ENCODE assay signal across 9 mouse cellular contexts in the genomic region with DNA sequence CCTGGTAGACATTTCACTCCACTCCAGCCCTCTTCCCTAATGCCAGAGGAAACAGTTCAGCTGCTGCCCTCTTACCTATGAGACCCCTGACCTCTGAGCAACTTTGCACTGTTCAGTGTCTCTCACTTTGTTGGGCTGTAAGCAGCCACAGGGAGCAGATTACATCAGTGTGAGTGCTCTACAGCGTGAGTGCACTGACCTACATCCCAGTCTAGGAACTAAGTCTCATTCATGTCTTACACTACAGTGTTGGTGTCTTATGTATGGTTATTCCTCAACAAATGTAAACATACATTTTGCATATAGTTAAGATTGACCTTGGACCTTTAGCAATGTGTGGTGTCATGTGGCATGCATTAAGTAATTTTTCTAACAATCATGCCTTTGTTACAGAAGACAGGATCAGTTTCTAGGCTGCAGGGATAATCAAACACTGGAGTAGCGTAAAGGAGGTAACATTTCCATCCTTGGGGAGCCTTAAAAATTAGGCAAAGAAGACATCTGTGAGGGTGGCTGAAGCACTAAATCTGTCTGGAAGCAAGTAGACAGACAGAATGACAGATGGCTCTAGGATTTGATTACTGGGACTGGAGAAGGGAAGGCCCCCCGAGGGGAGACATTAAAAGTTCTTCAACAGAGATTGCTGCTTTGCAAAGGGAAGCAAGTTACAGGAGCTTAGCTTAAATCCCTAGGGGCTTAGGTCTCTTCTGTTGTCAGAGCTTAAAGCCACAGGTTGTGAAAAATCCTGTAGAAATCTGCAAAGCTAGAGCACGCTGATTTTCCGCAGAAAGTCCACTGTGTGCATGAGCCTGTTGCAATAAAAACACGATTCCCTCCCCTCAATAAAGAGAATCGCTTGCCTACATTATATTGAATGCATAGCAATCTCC.
DNase-seq lines count a peak whose midpoint lies in the region; ATAC-seq lines count a peak whose summit lies in the region.
"Had no signal": no experiment of that assay in that cellular context is flagged by ENCODE, and none has a peak within 500 bp of the region (broad histone marks: within the 10 kb centered on the region; RNA-seq: fewer than 3 reads in every experiment).

No protein-coding gene starts in this region.

- 0 out of 2 replicates have a peak, but pooled peaks have one; percentile 29 for ATAC-seq in hindbrain, embryonic 13.5 days (ENCODE audit: low FRiP score)
- peak; percentile 46 for ATAC-seq in midbrain, embryonic 16.5 days
- ATAC-seq in megakaryocyte progenitor cell, adult 5-6 weeks (replicated peaks; ENCODE audit: poor library complexity) = no peak
- ATAC-seq: inflammation-experienced regulatory T-cells, adult 6 months had no signal

- H3K9ac ChIP-seq in hindbrain, embryonic 13.5 days = 0 out of 2 replicates have a peak overlapping the region, but pooled peaks have one; percentile 16
- H3K9ac ChIP-seq in midbrain, embryonic 16.5 days (ENCODE audit: low read depth, low read length) = peak overlapping the region; percentile 52; the same call in 1 of the 2 replicates

- H3K4me1 ChIP-seq in heart, embryonic 10.5 days = peaks cover 14% of the 10 kb centered on the region; the same call in 1 of the 2 replicates
- peaks cover 17% of the 10 kb centered on the region for H3K4me1 ChIP-seq in hindbrain, embryonic 13.5 days (replicated peaks)
- peaks cover 12% of the 10 kb centered on the region for H3K4me1 ChIP-seq in midbrain, embryonic 16.5 days (ENCODE audit: control insufficient read depth, insufficient read depth, low read length)

- H3K9me3 ChIP-seq in heart, embryonic 10.5 days = no peaks in the 10 kb centered on the region
- H3K9me3 ChIP-seq in hindbrain, embryonic 13.5 days = no peaks in the 10 kb centered on the region
- no peaks in the 10 kb centered on the region for H3K9me3 ChIP-seq in midbrain, embryonic 16.5 days (replicated peaks; ENCODE audit: control insufficient read depth, low read length, poor library complexity, severe bottlenecking)

- no peak overlapping the region for H3K27ac ChIP-seq in heart, embryonic 10.5 days
- 0 out of 2 replicates have a peak overlapping the region, but pooled peaks have one; percentile 2 for H3K27ac ChIP-seq in hindbrain, embryonic 13.5 days
- H3K27ac ChIP-seq in midbrain, embryonic 16.5 days (ENCODE audit: low read length) = peak overlapping the region; percentile 63

- peak overlapping the region; percentile 41 for H3K4me2 ChIP-seq in hindbrain, embryonic 13.5 days
- peak overlapping the region; percentile 49 for H3K4me2 ChIP-seq in midbrain, embryonic 16.5 days (ENCODE audit: low read length)

- H3K36me3 ChIP-seq in heart, embryonic 10.5 days = no peaks in the 10 kb centered on the region
- no peaks in the 10 kb centered on the region for H3K36me3 ChIP-seq in hindbrain, embryonic 13.5 days
- H3K36me3 ChIP-seq in midbrain, embryonic 16.5 days (ENCODE audit: control insufficient read depth, insufficient read depth, low read length) = no peaks in the 10 kb centered on the region

- no peak for DNase-seq in heart, embryonic 10.5 days (ENCODE audit: low spot score)
- no peak for DNase-seq in heart, adult 8-10 months (ENCODE audit: low spot score)
- DNase-seq in embryo, embryonic 11 days = peak; percentile 68
- no peak for DNase-seq in thymus, postnatal 36 days
- no peak for DNase-seq in spleen, adult 18-20 months

- 34% methylated on average over 7 of the region's 7 CpGs for WGBS in heart, embryonic 10.5 days
- 20% methylated on average over 7 of the region's 7 CpGs for WGBS in hindbrain, embryonic 13.5 days
- 12% methylated on average over 7 of the region's 7 CpGs for WGBS in midbrain, embryonic 16.5 days

- peak overlapping the region; percentile 27; the same call in 1 of the 2 replicates for H3K4me3 ChIP-seq in heart, embryonic 10.5 days
- H3K4me3 ChIP-seq in hindbrain, embryonic 13.5 days = no peak overlapping the region
- H3K4me3 ChIP-seq in midbrain, embryonic 16.5 days (ENCODE audit: low read depth, low read length) = peak overlapping the region; percentile 11; the same call in 1 of the 2 replicates

- no peaks in the 10 kb centered on the region for H3K27me3 ChIP-seq in heart, embryonic 10.5 days (ENCODE audit: insufficient read depth, poor library complexity, severe bottlenecking)
- H3K27me3 ChIP-seq in hindbrain, embryonic 13.5 days = no peaks in the 10 kb centered on the region
- H3K27me3 ChIP-seq in midbrain, embryonic 16.5 days (ENCODE audit: control insufficient read depth, insufficient read depth, low read depth, low read length) = no peaks in the 10 kb centered on the region
